Mouse (Mus musculus) bone marrow, adult 2 months (tissue): ENCODE results near the gene Fam169b.
"Not testable (repeated sequence)": the region's sequence is repeated elsewhere in the genome, so short reads cannot be mapped to it uniquely, and the experiment has no call there.

Experiments used
- CTCF ChIP-seq: fragments of 200-500 bp; IDR thresholded peaks from 2 replicates; pipeline ENCODE4 v1.5.1; 2011; ENCODE audit warnings: low read length, control low read depth; ENCODE audit not compliant: control insufficient read depth, insufficient read depth
- POLR2A ChIP-seq: fragments of 200-500 bp; IDR thresholded peaks from 2 replicates; pipeline ENCODE4 v1.6.1; 2011; ENCODE audit warnings: low read depth, mild to moderate bottlenecking, control low read depth, low read length, borderline replicate concordance; ENCODE audit not compliant: control insufficient read depth

- TF ChIP-seq CTCF, POLR2A: not testable (repeated sequence)
Measured at GRCm38 (mm10) chr7:68275445-68275837, 1.8 kb downstream of the Fam169b start.
